8 mouse cellular contexts compared by ENCODE assay signal in the genomic region with DNA sequence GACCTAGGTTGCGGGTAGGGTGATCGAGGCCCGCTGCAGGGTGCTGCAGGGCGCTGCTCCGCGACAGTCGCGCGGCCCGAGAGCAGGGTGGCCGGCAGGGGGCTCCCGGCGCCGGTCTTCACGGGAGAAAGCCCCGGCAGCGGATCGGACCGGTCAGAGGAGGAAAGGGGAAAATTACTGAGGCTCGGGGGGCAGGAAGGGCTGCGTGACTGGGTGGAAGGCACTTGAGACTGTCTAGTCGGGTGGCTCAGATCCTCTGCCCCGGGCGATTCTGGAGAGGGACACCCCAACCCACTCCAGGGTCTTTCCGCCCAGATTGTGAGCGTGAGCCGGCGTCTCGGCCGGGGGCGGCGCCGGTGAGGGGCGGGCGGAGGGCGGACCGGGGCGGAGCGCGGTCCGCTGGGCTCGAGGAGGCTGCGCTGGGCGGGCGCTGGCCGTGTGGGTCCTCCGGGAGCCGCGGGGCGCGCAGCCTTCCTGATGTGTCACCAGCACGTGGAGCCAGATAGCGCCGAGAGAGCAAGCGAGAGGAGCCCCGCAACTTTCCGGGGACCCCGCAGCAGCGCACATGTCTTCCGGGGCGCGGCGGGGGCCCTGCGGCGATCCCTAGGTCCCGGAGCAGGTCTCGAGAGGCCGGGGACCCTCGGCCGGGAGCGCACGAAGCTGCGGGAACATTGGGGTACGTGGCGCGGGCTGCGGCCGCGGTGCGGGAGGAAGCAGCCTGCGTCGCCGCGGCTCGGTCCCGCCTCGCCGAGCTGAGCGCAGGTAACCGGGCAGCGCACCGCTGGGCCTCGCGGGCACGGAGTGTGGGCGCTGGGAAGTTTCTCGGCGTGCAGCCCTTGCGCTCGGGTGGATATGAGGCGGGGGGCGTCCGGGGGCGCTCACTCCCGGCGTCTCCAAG.
DNase-seq lines count a peak whose midpoint lies in the region; ATAC-seq and TF ChIP-seq lines count a peak whose summit lies in the region.

No protein-coding gene starts in this region.

- peak; percentile 93 for ATAC-seq in embryonic facial prominence, embryonic 15.5 days (ENCODE audit: insufficient number of reproducible peaks, low FRiP score, low TSS enrichment, low read depth)
- ATAC-seq in heart, embryonic 15.5 days (replicated peaks; ENCODE audit: insufficient number of reproducible peaks, insufficient read depth, low FRiP score, low read depth) = peak; percentile 89
- peak; percentile 85 for ATAC-seq in liver, embryonic 16.5 days (ENCODE audit: low read depth)
- peak; percentile 74 for ATAC-seq in neural tube, embryonic 12.5 days (ENCODE audit: low FRiP score, low read depth)
- ATAC-seq in stomach, postnatal 0 days (ENCODE audit: low FRiP score, low TSS enrichment) = peak; percentile 91

- peak overlapping the region; percentile 99 for H3K4me2 ChIP-seq in embryonic facial prominence, embryonic 15.5 days (replicated peaks)
- peak overlapping the region; percentile 99 for H3K4me2 ChIP-seq in heart, embryonic 15.5 days
- H3K4me2 ChIP-seq in liver, embryonic 16.5 days (ENCODE audit: low read depth, low read length) = peak overlapping the region; percentile 76
- peak overlapping the region; percentile 99 for H3K4me2 ChIP-seq in neural tube, embryonic 12.5 days (replicated peaks)
- peak overlapping the region; percentile 98 for H3K4me2 ChIP-seq in stomach, postnatal 0 days (replicated peaks; ENCODE audit: low read depth)

- peaks cover 17% of the 10 kb centered on the region for H3K27me3 ChIP-seq in embryonic facial prominence, embryonic 15.5 days
- peaks cover 29% of the 10 kb centered on the region for H3K27me3 ChIP-seq in heart, embryonic 15.5 days
- H3K27me3 ChIP-seq in liver, embryonic 16.5 days (ENCODE audit: control insufficient read depth, insufficient read depth, low read depth, low read length) = peaks cover 50% of the 10 kb centered on the region
- peaks cover 47% of the 10 kb centered on the region for H3K27me3 ChIP-seq in neural tube, embryonic 12.5 days (replicated peaks)
- H3K27me3 ChIP-seq in stomach, postnatal 0 days (ENCODE audit: control insufficient read depth, insufficient read depth, low read length) = no peaks in the 10 kb centered on the region

- TF ChIP-seq EP300 in stomach, postnatal 0 days (optimal IDR thresholded peaks at IDR 0.05) = no peak

- no peaks in the 10 kb centered on the region for H3K36me3 ChIP-seq in embryonic facial prominence, embryonic 15.5 days
- no peaks in the 10 kb centered on the region for H3K36me3 ChIP-seq in heart, embryonic 15.5 days
- H3K36me3 ChIP-seq in liver, embryonic 16.5 days (ENCODE audit: control insufficient read depth, insufficient read depth) = no peaks in the 10 kb centered on the region
- H3K36me3 ChIP-seq in neural tube, embryonic 12.5 days = no peaks in the 10 kb centered on the region
- H3K36me3 ChIP-seq in stomach, postnatal 0 days (ENCODE audit: control insufficient read depth, insufficient read depth, low read length) = no peaks in the 10 kb centered on the region

- peaks cover 43% of the 10 kb centered on the region for H3K4me1 ChIP-seq in embryonic facial prominence, embryonic 15.5 days
- H3K4me1 ChIP-seq in heart, embryonic 15.5 days (replicated peaks) = peaks cover 28% of the 10 kb centered on the region
- H3K4me1 ChIP-seq in liver, embryonic 16.5 days (ENCODE audit: control insufficient read depth, low read depth, low read length) = peaks cover 8% of the 10 kb centered on the region
- peaks cover 12% of the 10 kb centered on the region; the same call in 1 of the 2 replicates for H3K4me1 ChIP-seq in neural tube, embryonic 12.5 days
- peaks cover 5% of the 10 kb centered on the region; the same call in 1 of the 2 replicates for H3K4me1 ChIP-seq in stomach, postnatal 0 days (replicated peaks; ENCODE audit: control insufficient read depth, insufficient read depth)

- no peaks in the 10 kb centered on the region for H3K9me3 ChIP-seq in embryonic facial prominence, embryonic 15.5 days (replicated peaks)
- H3K9me3 ChIP-seq in heart, embryonic 15.5 days (replicated peaks) = no peaks in the 10 kb centered on the region
- no peaks in the 10 kb centered on the region for H3K9me3 ChIP-seq in liver, embryonic 16.5 days (replicated peaks; ENCODE audit: control insufficient read depth, low read length)
- no peaks in the 10 kb centered on the region for H3K9me3 ChIP-seq in neural tube, embryonic 12.5 days
- no peaks in the 10 kb centered on the region for H3K9me3 ChIP-seq in stomach, postnatal 0 days (ENCODE audit: control insufficient read depth, low read length)

- peak overlapping the region; percentile 74 for H3K27ac ChIP-seq in embryonic facial prominence, embryonic 15.5 days (replicated peaks)
- H3K27ac ChIP-seq in heart, embryonic 15.5 days = peak overlapping the region; percentile 59
- H3K27ac ChIP-seq in liver, embryonic 16.5 days (ENCODE audit: low read length) = no peak overlapping the region
- no peak overlapping the region for H3K27ac ChIP-seq in neural tube, embryonic 12.5 days
- peak overlapping the region; percentile 88 for H3K27ac ChIP-seq in stomach, postnatal 0 days (replicated peaks)

- under 1% methylated on average over 101 of the region's 106 CpGs for WGBS in embryonic facial prominence, embryonic 15.5 days
- under 1% methylated on average over 105 of the region's 106 CpGs for WGBS in heart, embryonic 15.5 days
- under 1% methylated on average over 95 of the region's 106 CpGs for WGBS in liver, embryonic 16.5 days (ENCODE audit: insufficient replicate concordance)
- under 1% methylated on average over 103 of the region's 106 CpGs for WGBS in neural tube, embryonic 12.5 days
- under 1% methylated on average over 92 of the region's 106 CpGs for WGBS in stomach, postnatal 0 days

- DNase-seq in A20 (ENCODE audit: low read depth, low spot score) = peak; percentile 88
- peak; percentile 71 to 75 for DNase-seq in adrenal gland, postnatal 4 days (ENCODE audit: low spot score in 2 of 2)
- DNase-seq in kidney, postnatal 14 days = peak; percentile 92
- peak; percentile 90 for DNase-seq in stomach, postnatal 0 days (ENCODE audit: low spot score)

- peak overlapping the region; percentile 65 for H3K9ac ChIP-seq in embryonic facial prominence, embryonic 15.5 days
- H3K9ac ChIP-seq in heart, embryonic 15.5 days = peak overlapping the region; percentile 67
- H3K9ac ChIP-seq in liver, embryonic 16.5 days (ENCODE audit: low read depth, low read length) = peak overlapping the region; percentile 61
- peak overlapping the region; percentile 70 for H3K9ac ChIP-seq in neural tube, embryonic 12.5 days
- H3K9ac ChIP-seq in stomach, postnatal 0 days (ENCODE audit: low read length) = peak overlapping the region; percentile 86

- H3K4me3 ChIP-seq in embryonic facial prominence, embryonic 15.5 days (replicated peaks) = peak overlapping the region; percentile 75
- H3K4me3 ChIP-seq in heart, embryonic 15.5 days = peak overlapping the region; percentile 72
- peak overlapping the region; percentile 63 for H3K4me3 ChIP-seq in liver, embryonic 16.5 days (ENCODE audit: low read depth, low read length)
- H3K4me3 ChIP-seq in neural tube, embryonic 12.5 days = peak overlapping the region; percentile 60
- H3K4me3 ChIP-seq in stomach, postnatal 0 days (ENCODE audit: low read depth, low read length) = peak overlapping the region; percentile 77

- TF ChIP-seq CTCF in stomach, postnatal 0 days (IDR thresholded peaks at IDR 0.05; ENCODE audit: low read depth) = peak; percentile 93

Comparison
In these comparisons a context has a peak if more than half of its experiments do, and no peak if none do; other contexts are left out.
1. H3K27ac ChIP-seq: peak in embryonic facial prominence, embryonic 15.5 days (single experiment), heart, embryonic 15.5 days (single experiment) and stomach, postnatal 0 days (single experiment); none in liver, embryonic 16.5 days (single experiment) and neural tube, embryonic 12.5 days (single experiment).
2. Peak in every context shown above with its lines, with median percentiles within 50 percentile points of each other: DNase-seq, ATAC-seq, H3K4me2 ChIP-seq, H3K4me3 ChIP-seq and H3K9ac ChIP-seq.